Mouse (Mus musculus) v-Abl transformed pro-B cells (cell line): ENCODE data around the gene Gnb1.

Experiments used
- in situ Hi-C, 2 experiments: fragments of 400-800 bp; cut with MboI; formaldehyde crosslinking; loops; one replicate each; pipeline ENCODE4 v1.15.1; 2025; ENCODE audit not compliant: unreplicated experiment in 2 of 2

Gnb1 gene

DNA sequence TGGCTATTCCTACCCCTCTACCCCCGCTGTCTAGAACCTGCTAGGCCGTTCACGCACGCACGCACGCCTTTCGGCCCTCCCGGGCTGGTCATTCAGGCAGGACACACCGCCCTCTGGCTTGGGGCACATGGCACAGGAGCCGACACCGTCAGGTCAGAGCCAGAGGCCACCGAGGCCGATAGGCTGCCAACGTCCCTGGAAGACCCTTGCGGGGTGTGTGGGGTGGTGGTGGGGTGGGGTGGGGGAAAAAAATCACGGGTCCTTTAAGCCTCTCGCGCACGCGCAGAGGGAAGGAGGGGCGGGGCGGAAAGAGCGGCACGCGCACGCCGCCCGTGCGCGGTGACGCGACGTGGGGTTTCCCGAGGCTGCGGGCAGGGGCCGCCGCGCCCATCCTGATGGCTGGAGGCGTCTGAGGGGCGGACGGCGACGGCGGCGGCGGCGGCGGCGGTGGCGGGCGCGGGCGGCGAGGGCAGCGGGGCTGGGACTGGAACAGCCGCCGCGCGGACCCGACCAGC is at the start of gene Gnb1:
Gene Gnb1, plus strand, starts transcription at position 372 of the 515 bp plus-strand sequence.
- in situ Hi-C loops, result loop anchor here (25.0 kb wide), 1 partner anchor 404 kb away; the partner anchor contains the start of genes Morn1 (in 2 of the 2) and Rer1 (in 2 of the 2)

DNA sequence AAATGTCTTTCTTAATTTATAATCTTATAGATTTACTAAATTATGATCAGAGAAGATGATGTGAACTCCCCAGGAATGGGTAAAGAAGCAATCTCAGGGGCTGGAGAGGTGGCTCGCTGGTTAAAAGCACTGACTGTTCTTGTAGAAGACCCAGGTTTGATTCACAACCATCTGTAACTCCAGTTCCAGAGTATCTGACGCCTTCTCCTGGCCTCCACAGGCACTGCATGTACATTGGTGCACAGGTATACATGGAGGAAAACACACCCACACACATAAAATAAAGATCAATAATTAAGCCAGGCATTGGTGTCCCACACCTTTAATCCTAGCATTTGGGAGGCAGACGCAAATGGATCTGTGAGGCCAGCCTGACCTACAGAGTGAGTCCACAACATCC is 48.4 kb upstream of the Gnb1 start:
- in situ Hi-C loops, result no loop called here

DNA sequence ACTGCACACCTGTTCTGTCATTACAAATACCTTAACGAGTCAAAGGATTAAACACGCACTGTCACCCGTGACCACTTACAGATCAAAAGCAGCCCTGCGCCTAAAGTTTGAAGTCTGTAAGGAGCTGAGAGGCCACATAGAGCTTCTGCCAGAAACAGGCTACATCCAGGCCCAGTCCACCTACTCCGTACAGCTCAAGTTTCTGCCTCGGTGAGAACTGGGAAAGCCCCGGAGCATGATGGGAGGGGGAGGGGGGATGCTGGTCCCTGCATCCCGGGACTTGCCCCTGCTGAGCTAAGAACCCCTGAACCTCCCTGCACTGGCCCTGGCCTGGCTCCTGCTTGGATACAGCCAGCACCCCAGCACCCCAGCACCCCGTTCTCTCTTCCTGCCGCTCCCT is 39.6 kb upstream of the Gnb1 start:
- in situ Hi-C loops, result loop anchor here in 1 of 2 experiments (25.0 kb wide), 1 partner anchor 564 kb away; the partner anchor contains the start of gene Fam213b

DNA sequence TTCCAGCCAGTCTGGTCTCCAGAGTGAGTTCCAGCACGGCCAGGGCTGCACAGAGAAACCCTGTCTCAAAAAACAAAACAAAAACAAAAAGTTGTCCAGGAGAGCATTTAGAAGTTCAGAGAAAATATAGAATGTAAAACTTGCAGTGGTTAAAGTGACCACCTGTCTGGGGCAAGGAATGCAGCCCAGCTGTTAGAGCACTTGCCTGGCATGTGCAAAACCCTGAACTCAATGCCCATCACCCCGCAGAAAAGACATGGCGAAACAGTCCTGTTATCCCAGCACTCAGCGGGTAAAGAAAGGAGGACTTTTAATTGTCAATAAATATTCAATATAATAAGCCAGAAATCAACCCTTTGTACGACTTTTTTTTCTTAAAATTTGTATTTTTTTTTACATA is 32.6 kb upstream of the Gnb1 start:
- in situ Hi-C loops, result loop anchor here in 1 of 2 experiments (25.0 kb wide), 1 partner anchor 571 kb away; the partner anchor contains the start of gene Fam213b

DNA sequence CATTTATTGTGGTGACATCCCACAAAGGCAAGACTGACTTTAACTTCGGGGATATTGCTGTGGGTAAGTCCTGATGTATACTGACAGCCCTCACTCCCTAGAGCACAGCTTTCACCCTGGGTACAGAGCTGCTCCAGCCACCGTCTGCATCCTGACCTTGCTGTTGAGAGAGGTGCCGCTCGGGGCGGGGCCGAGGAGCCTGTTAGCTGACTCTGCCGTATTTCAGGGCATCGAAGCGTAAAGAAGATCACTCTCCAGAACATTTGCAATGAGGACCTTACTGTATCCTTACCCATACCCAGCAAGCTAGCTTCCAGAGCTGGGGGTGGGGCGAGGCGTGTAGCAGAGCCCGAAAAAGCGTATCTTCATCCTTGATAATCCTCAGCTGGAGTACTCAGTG is 28.1 kb upstream of the Gnb1 start:
- in situ Hi-C loops, result loop anchor here in 1 of 2 experiments (25.0 kb wide), 1 partner anchor 576 kb away; the partner anchor contains the start of gene Fam213b

DNA sequence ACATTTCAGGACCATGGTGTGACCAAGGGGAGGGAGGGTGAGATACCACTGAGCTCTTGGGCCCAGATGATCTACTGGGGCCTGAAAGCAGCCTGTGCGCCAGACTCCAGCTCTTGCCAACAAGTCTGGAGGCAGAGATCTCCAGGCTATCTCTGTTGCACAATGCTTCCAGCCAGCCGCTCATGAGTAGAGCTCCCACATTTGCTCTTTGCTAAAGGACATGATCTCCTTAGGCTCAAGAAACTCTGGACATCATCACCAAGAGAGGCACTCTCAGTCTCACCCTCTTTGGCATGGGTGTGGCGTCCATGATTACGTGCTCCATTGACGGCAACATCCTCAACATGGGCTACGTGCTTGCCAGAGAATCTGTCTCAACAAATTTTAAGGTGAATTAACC is 27.6 kb upstream of the Gnb1 start:
- in situ Hi-C loops, result loop anchor here in 1 of 2 experiments (25.0 kb wide), 1 partner anchor 576 kb away; the partner anchor contains the start of gene Fam213b

DNA sequence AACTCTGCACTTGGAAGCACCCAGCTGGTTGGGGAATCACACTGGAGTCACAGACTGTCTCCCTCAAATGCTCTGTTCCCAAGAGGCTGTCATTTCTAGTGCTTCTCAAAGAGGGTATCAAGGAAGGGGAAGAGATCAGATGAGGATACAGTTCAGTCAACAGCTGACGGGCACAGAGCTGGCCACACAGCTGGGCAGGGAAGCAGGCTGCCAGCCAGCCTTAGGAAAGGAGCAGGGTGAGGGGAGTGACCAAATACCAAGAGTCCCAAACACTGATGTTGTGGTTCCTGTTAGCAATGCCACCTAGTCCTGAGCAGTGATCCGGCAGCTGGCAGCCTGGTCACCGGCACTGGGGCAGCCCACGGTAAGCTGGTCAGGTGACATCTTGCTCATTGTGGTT is 27.1 kb upstream of the Gnb1 start:
- in situ Hi-C loops, result loop anchor here in 1 of 2 experiments (25.0 kb wide), 1 partner anchor 577 kb away; the partner anchor contains the start of gene Fam213b

DNA sequence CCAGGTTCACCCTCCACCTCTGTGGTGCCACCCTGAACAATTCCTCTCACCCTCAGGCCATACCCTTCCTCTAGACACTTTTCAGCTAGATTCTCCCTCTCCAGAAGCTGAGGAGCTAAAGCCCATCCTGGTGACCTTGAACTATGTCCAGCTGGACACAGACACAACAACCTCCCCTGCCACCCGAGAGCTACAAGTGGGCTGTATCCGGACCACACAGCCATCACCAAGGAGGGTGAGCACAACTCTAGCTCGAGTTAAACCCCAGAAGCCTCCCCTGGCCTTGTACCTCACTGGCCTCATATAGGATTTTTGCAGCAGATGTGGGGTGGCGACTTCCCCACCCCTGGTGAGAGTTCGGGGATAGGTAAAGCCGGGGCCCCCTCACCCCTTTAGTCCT is 25.6 kb upstream of the Gnb1 start:
- in situ Hi-C loops, result loop anchor here in 1 of 2 experiments (5.0 to 25.0 kb wide), 2 partner anchors 148 to 578 kb away; partner anchors contain the start of gene Fam213b

DNA sequence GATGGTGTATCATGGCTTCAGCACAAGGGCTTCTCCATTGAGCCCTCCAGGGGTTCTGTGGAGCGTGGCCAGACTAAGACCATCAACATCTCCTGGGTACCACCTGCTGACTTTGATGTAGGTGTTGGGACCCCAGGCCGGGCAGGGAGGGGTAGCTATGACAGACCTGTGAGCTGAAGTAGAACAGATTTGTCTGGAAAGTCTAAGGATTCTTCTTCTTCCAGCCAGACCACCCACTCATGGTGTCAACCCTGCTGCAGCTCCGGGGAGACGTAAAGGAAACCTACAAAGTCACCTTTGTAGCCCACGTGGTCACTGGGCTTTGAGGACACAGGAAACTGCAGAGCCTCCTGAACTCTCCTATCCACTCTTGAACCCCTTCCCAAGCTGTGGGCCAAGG is 25.1 kb upstream of the Gnb1 start:
- in situ Hi-C loops, result loop anchor here in 1 of 2 experiments (5.0 to 25.0 kb wide), 2 partner anchors 149 to 579 kb away; partner anchors contain the start of gene Fam213b

DNA sequence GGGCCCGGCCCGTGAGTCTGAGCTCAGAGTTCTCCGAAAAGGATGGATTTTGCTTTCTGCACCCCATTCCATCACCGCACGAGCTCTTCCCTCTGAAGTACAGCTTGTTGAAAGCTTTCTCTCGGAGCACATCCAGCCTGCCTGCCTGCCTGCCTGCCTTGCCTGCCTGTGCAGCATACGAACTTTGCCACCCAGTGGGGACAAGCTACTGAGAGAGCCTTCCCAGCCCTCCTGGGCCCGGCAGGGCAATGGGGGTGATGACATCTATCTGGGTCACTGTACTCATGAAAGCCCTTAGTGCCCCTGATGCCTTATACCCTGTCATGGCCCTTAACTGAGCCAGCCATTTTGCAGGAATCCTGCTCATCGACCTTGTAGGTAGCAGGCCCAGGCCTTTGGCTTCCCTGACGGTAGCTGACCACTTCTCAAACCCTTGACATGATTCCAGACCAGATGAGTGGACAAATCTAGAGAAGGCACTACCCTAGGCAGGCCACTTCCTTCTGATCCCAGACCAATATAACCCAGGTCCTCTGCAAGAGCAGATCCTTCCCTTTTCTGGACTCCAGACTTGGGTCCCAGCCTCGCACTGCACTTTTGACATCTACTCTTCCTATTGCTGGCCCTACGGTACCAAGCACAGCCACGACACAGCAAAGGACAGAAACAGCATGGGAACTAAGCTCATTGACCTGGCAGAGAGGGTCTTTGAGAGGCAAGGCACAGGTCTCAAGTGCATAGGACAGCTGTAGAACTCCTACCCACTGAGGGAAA is 23.7 kb upstream of the Gnb1 start:
- in situ Hi-C loops, result loop anchor here in 1 of 2 experiments (5.0 to 25.0 kb wide), 2 partner anchors 150 to 580 kb away; partner anchors contain the start of gene Fam213b

DNA sequence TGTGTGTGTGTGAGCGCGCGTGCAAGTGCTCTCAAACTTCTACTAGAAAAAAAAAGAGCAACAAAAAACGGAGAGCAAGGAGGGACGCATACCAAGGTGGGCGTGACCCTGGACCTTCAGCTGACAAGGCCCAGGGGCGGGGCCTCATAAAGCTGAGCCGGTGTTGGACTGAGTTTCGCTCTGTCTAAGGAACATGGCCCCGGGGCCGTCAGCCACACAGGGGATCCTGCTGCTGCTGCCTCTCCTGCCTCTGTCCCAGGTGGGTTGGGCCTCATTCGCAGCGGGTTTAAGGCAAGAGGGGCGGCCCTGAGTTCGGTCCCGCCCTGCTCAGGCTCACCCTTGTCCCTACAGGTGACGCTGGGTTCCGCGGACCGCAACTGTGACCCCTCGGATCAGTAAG is 22.2 kb upstream of the Gnb1 start, which contains the start of gene Tmem52:
Gene Tmem52, plus strand, starts transcription at position 163 of the 400 bp plus-strand sequence.
- in situ Hi-C loops, result loop anchor here in 1 of 2 experiments (5.0 to 25.0 kb wide), 2 partner anchors 152 to 582 kb away; partner anchors contain the start of gene Fam213b

DNA sequence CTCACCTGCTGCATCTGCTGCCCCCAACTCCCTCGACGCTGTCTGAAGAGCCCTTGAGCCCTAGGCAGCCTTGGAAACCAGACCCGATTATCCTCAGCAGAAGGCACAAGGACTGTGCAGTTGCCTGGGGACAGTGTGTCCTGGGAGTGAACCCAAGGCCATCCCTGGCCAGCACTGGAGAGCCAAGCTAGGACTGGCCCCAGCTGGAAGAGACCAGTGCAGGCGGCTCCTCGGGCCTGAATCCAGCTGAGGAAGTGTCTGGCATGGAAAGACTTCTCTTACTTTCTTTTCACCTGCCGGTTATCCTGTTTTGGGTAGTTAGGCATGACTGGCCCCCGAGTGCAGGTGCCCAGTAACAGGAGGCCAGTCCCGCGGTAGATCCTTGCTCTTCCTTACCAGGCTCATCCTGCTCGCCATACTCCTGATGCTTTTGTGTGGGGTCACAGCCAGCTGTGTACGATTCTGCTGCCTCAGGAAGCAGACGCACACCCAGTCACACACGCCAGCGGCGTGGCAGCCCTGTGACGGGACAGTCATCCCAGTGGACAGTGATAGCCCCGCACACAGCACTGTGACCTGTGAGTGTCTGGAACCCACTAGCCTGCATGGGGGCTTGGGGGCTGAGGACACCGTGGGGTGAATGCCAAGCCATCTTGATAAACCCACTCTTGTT is 21.4 kb upstream of the Gnb1 start:
- in situ Hi-C loops, result loop anchor here (5.0 to 25.0 kb wide), 3 partner anchors 145 to 582 kb away; partner anchors contain the start of gene Fam213b (in 1 of the 2)

DNA sequence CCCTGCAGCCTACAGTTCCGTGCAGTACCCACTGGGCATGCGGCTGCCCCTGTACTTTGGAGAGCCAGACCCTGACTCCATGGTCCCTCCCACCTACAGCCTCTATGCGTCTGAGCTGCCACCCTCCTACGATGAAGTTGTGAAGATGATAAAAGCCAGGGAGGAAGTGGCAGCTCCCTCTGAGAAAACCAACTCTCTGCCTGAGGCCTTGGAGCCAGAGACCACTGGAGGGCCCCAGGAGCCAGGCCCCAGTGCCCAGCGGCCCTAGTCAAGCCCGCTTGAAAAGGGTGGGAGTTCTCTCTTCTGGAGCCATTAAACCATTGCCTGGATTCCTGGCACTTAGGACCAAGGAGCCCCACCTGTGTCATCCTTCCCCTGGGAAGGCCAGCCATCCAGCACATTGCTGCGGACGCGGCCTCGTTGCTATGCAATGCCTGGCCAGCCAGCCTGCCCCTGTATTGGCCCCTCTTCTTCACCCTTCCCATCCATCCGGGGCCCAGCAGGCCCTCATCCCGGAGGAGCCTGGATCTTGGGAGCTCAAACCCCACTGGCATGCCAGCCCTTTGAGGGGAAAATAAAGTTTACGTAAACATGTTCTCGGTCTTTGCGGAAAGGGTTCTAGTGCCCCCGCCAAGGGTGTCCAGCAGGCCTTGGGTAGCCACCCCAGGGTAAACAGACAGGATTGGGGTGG is 20.8 kb upstream of the Gnb1 start:
- in situ Hi-C loops, result loop anchor here (10.0 to 25.0 kb wide), 2 partner anchors 146 to 583 kb away; partner anchors contain the start of gene Fam213b (in 1 of the 2)

DNA sequence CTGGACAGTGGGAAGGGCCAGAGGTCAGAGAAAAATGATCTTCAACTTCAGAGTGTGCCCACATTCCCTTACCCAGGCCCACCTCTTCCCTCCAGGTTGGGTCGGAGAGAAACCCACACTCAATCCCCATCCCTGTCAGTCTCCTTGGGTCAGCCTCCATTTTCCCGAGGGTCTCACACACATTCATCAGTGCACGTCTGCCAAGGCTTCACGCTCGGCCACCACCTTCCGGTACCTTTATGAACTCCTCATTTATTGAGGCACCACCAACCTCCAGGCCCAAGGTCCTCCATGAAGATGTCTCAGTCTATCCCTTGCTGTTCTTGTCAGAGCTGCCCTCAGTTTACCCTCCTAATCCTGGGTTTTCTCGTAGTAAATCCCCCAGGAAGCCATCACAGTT is 20.2 kb upstream of the Gnb1 start:
- in situ Hi-C loops, result loop anchor here (10.0 to 25.0 kb wide), 2 partner anchors 146 to 584 kb away; partner anchors contain the start of gene Fam213b (in 1 of the 2)

DNA sequence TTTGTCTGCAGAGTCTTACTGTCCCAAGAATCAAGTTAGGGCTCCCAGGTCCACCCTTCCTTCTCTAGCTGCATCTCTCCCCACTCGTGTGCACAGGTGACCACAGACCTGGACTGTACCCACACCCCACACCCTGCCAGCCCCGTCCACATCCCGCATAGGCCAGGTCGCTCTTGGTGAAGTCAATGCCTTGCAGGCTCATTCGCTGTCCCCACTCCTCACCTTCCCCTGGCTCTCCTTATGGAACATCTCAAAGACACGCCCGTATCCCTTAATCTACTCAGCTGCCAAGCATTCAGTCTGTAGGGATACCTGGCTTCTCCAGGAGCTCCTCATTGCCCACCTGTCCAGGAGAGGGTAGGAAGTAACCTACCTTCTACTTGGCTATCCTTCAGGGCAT is 19.8 kb upstream of the Gnb1 start:
- in situ Hi-C loops, result loop anchor here (10.0 to 25.0 kb wide), 2 partner anchors 147 to 584 kb away; partner anchors contain the start of gene Fam213b (in 1 of the 2)

DNA sequence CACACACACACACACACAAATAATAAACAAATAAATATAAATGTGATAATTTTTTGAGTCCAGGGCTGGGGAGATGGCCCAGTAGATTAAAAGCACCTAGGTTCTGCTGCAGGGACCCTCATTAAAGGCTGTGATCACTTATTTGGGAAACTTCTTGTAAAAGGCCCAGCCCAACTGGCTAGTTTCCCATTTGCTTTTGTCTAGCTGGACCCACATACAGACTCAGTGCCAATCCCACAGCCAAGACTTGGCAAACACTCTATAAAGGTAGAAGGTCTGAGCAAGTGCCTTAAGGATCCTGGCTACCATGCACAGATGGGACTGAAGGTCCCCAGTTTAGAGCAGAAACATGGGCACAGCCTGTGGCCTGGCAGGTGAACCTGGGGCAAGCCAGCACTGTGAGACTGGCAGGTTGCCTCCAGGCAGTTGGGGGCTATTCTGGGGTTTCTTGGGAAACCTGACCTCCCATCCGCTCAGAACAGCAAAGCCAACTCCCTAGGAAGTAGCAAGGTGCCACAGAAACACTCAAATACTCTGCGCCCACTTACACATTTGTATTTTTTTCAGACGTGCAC is 18.4 kb upstream of the Gnb1 start:
- in situ Hi-C loops, result loop anchor here (10.0 to 25.0 kb wide), 2 partner anchors 148 to 586 kb away; partner anchors contain the start of gene Fam213b (in 1 of the 2)

DNA sequence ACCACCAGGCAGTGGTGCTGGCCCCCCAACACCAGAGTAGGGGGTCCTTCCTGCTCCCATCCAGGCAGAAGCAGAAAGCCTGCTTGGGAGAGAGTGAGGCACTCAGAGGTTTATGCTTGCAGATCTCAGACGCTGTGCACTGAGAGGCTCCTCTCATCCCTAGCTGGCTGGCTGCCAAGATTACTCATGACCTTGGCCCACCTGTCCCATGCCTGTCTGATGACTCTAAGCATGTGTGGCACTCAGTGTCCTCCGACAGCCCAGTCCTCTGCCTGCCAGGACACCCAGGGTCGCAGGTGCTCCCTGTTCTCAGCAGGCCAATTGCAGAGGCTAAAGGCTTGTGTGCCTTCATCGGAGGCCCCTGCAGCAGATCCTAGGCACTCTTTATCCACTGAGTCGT is 17.8 kb upstream of the Gnb1 start:
- in situ Hi-C loops, result loop anchor here (10.0 to 25.0 kb wide), 2 partner anchors 149 to 586 kb away; partner anchors contain the start of gene Fam213b (in 1 of the 2)

DNA sequence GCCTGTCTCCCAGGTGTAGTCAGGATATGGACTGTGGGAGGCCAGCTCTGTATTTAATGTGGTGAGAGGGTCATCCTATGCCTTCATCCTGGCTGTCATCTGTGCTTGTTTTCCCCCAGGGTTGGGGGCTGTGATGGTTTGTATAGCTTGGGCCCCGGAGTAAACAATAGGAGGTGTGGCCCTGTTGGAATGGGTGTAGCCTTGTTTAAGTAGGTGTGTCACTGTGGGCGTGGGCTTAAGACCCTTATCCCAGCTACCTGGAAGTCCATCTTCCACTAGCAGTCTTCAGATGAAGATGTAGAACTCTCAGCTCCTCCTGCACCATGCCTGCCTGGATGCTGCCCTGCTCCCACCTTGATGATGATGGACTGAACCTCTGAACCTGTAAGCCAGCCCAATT is 17.4 kb upstream of the Gnb1 start:
- in situ Hi-C loops, result loop anchor here (10.0 to 25.0 kb wide), 2 partner anchors 149 to 586 kb away; partner anchors contain the start of gene Fam213b (in 1 of the 2)
